Comparison of ENCODE assay signal across 9 mouse cellular contexts in the genomic region with DNA sequence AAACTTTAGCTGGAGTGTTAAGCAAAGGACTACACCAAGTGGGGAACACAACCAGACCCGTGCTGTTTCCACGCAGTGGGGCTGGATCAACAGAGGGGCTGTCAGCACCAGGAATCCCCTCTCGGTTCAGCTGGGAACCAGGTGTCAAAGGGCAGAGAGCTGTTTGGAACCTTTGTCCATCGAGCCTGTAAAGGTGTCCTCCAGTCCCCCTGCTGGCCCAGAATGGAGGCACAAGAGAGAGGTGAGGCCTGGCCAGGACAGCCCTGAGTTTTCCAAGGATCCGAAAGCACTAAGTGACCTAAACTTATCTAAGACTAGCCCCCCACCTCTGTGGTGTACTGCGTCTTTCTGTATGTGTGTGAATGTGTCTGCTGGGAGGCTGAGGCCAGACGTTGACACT. TPM values are rescaled to one million over a fixed set of nuclear protein-coding genes. Genes with fewer than 3 reads are reported as not detected.
DNase-seq lines count a peak whose midpoint lies in the region; ATAC-seq and TF ChIP-seq lines count a peak whose summit lies in the region.
"Had no signal": no experiment of that assay in that cellular context is flagged by ENCODE, and none has a peak within 500 bp of the region (broad histone marks: within the 10 kb centered on the region; RNA-seq: fewer than 3 reads in every experiment).

No protein-coding gene starts in this region.

- peaks cover 9% of the 10 kb centered on the region; the same call in 1 of the 2 replicates for H3K4me1 ChIP-seq in forebrain, postnatal 0 days (ENCODE audit: insufficient read depth)
- peaks cover 10% of the 10 kb centered on the region for H3K4me1 ChIP-seq in forebrain, embryonic 14.5 days (ENCODE audit: control insufficient read depth, insufficient read depth, low read length)
- peaks cover 22% of the 10 kb centered on the region for H3K4me1 ChIP-seq in neural tube, embryonic 15.5 days
- H3K4me1 ChIP-seq in forebrain, embryonic 16.5 days (replicated peaks; ENCODE audit: control insufficient read depth, insufficient read depth, low read length) = peaks cover 12% of the 10 kb centered on the region

- no peak overlapping the region for H3K4me2 ChIP-seq in forebrain, postnatal 0 days (ENCODE audit: low read depth)
- no peak overlapping the region for H3K4me2 ChIP-seq in forebrain, embryonic 14.5 days (ENCODE audit: low read length)
- no peak overlapping the region for H3K4me2 ChIP-seq in neural tube, embryonic 15.5 days
- H3K4me2 ChIP-seq in forebrain, embryonic 16.5 days (ENCODE audit: low read length) = no peak overlapping the region

- no peaks in the 10 kb centered on the region for H3K36me3 ChIP-seq in forebrain, postnatal 0 days (ENCODE audit: insufficient read depth)
- H3K36me3 ChIP-seq in forebrain, embryonic 14.5 days (ENCODE audit: control insufficient read depth, insufficient read depth, low read length) = no peaks in the 10 kb centered on the region
- no peaks in the 10 kb centered on the region for H3K36me3 ChIP-seq in neural tube, embryonic 15.5 days
- H3K36me3 ChIP-seq in forebrain, embryonic 16.5 days (ENCODE audit: control insufficient read depth, insufficient read depth) = no peaks in the 10 kb centered on the region

- no peak overlapping the region for H3K9ac ChIP-seq in forebrain, postnatal 0 days
- no peak overlapping the region for H3K9ac ChIP-seq in forebrain, embryonic 14.5 days (ENCODE audit: low read length)
- no peak overlapping the region for H3K9ac ChIP-seq in neural tube, embryonic 15.5 days (replicated peaks)
- H3K9ac ChIP-seq in forebrain, embryonic 16.5 days (replicated peaks; ENCODE audit: low read depth, low read length) = no peak overlapping the region

- TF ChIP-seq CTCF in forebrain, postnatal 0 days (IDR thresholded peaks at IDR 0.05; ENCODE audit: low read depth) = peak; percentile 53

- H3K4me3 ChIP-seq in forebrain, postnatal 0 days (ENCODE audit: low read depth, low read length) = no peak overlapping the region
- H3K4me3 ChIP-seq in forebrain, embryonic 14.5 days (ENCODE audit: low read depth, low read length) = no peak overlapping the region
- no peak overlapping the region for H3K4me3 ChIP-seq in neural tube, embryonic 15.5 days (replicated peaks)
- no peak overlapping the region for H3K4me3 ChIP-seq in forebrain, embryonic 16.5 days (replicated peaks; ENCODE audit: low read length)
- H3K4me3 ChIP-seq: myocyte had no signal

- H3K27me3 ChIP-seq in forebrain, postnatal 0 days (ENCODE audit: insufficient read depth, low read length) = no peaks in the 10 kb centered on the region
- no peaks in the 10 kb centered on the region for H3K27me3 ChIP-seq in forebrain, embryonic 14.5 days (replicated peaks; ENCODE audit: control insufficient read depth, insufficient read depth, low read length)
- H3K27me3 ChIP-seq in neural tube, embryonic 15.5 days (replicated peaks) = no peaks in the 10 kb centered on the region
- no peaks in the 10 kb centered on the region for H3K27me3 ChIP-seq in forebrain, embryonic 16.5 days (replicated peaks; ENCODE audit: control insufficient read depth, insufficient read depth, low read length)

- no peaks in the 10 kb centered on the region for H3K9me3 ChIP-seq in forebrain, postnatal 0 days (ENCODE audit: low read length)
- no peaks in the 10 kb centered on the region for H3K9me3 ChIP-seq in forebrain, embryonic 14.5 days (replicated peaks; ENCODE audit: control insufficient read depth, low read length)
- no peaks in the 10 kb centered on the region for H3K9me3 ChIP-seq in neural tube, embryonic 15.5 days (replicated peaks)
- H3K9me3 ChIP-seq in forebrain, embryonic 16.5 days (ENCODE audit: control insufficient read depth, low read length) = no peaks in the 10 kb centered on the region

- WGBS in forebrain, postnatal 0 days = 35% methylated on average over 7 of the region's 7 CpGs
- 39% methylated on average over 7 of the region's 7 CpGs for WGBS in forebrain, embryonic 14.5 days
- 47% methylated on average over 7 of the region's 7 CpGs for WGBS in neural tube, embryonic 15.5 days
- WGBS in forebrain, embryonic 16.5 days = 40% methylated on average over 7 of the region's 7 CpGs

- no peak for DNase-seq in forebrain, postnatal 0 days
- DNase-seq in forebrain, embryonic 14.5 days (ENCODE audit: low spot score) = no peak
- peak; percentile 63 for DNase-seq in neural tube, embryonic 10.5 days (ENCODE audit: extremely low spot score, low spot score)
- DNase-seq in embryo, embryonic 9.5 days (ENCODE audit: extremely low spot score) = peak; percentile 66

- no peak overlapping the region for H3K27ac ChIP-seq in forebrain, postnatal 0 days (ENCODE audit: low read depth, low read length)
- no peak overlapping the region for H3K27ac ChIP-seq in forebrain, embryonic 14.5 days (ENCODE audit: low read depth, low read length)
- no peak overlapping the region for H3K27ac ChIP-seq in neural tube, embryonic 15.5 days (replicated peaks)
- no peak overlapping the region for H3K27ac ChIP-seq in forebrain, embryonic 16.5 days (ENCODE audit: low read length)

- ATAC-seq in forebrain, postnatal 0 days = no peak
- ATAC-seq in forebrain, embryonic 14.5 days = no peak
- ATAC-seq in neural tube, embryonic 15.5 days (ENCODE audit: low FRiP score) = no peak
- 0 out of 2 replicates have a peak, but pooled peaks have one; percentile 10 for ATAC-seq in megakaryocyte-erythroid progenitor cell, adult 5-6 weeks (replicated peaks; ENCODE audit: low FRiP score, low TSS enrichment, poor library complexity, severe bottlenecking)
- ATAC-seq in activated CD4-positive, CD25-positive, alpha-beta regulatory T cell, adult 4 months = no peak
- no peak for ATAC-seq in forebrain, embryonic 16.5 days

RNA-seq across cellular contexts. Expression of a gene that starts 6.2 kb away (rescaled TPM):
- 1,921 and 1,968 TPM in 2 replicates for total RNA-seq in forebrain, postnatal 0 days (2014; rRNA removed)
- 1,724 and 1,908 TPM in 2 replicates for polyA plus RNA-seq in forebrain, postnatal 0 days (2015; fragmentation: Nextera tagmentation; extraction: Ambion mirVana)
- 2,309 and 2,480 TPM in 2 replicates for polyA plus RNA-seq in forebrain, embryonic 14.5 days (2014; fragmentation: Nextera tagmentation; extraction: Ambion mirVana)
- polyA plus RNA-seq in neural tube, embryonic 15.5 days (2015; fragmentation: Nextera tagmentation; extraction: Ambion mirVana) = 1,254 and 1,565 TPM in 2 replicates
- 2,834 and 3,273 TPM in 2 replicates for total RNA-seq in megakaryocyte-erythroid progenitor cell, adult 5-6 weeks (2014; fragmentation: Nextera tagmentation)
- 4,983 and 7,914 TPM in 2 replicates for total RNA-seq in megakaryocyte-erythroid progenitor cell, adult 5-6 weeks (2017)
- 1,000 to 10,000 TPM; 2,967 to 3,416 TPM for polyA plus RNA-seq in activated CD4-positive, CD25-positive, alpha-beta regulatory T cell, adult 4 months (2017; shearing (Covaris generic))
- 1,987 and 2,275 TPM in 2 replicates for polyA plus RNA-seq in forebrain, embryonic 16.5 days (2015; fragmentation: Nextera tagmentation; extraction: Ambion mirVana)

Comparison
In these comparisons a context has a peak if more than half of its experiments do, and no peak if none do; other contexts are left out.
1. DNase-seq: peak in neural tube, embryonic 10.5 days (single experiment) and embryo, embryonic 9.5 days (single experiment); none in forebrain, postnatal 0 days (single experiment) and forebrain, embryonic 14.5 days (single experiment).